Mouse (Mus musculus) hindbrain, embryonic 11.5 days (tissue): ENCODE measurements at regions not wholly inside any gene's neighbourhood (a gene's known extent, or its start where the extent isn't known, plus 50 kb on each side); places are given as distances from the start of the nearest gene placed in this dataset.
A peak's percentile ranks its signal among the peaks of the same experiment; 100 is the strongest.
"Not testable (repeated sequence)": the region's sequence is repeated elsewhere in the genome, so short reads cannot be mapped to it uniquely, and the experiment has no call there.

ENCODE experiments used
- ATAC-seq: fragments of 200-750 bp; cut with Nextera tagmentation; 2 replicates; pipeline ENCODE4 v1.8.0; 2017; ENCODE audit warnings: mild to moderate bottlenecking, moderate TSS enrichment, moderate library complexity; ENCODE audit not compliant: low FRiP score
- DNase-seq: peaks from one replicate; pipeline ENCODE4 v3.0.0-alpha.2; 2015; ENCODE audit warnings: low spot score
- H3K27ac ChIP-seq: fragments of 300-500 bp; sonication (generic); 2 replicates; pipeline ENCODE4 v1.5.1; 2014; ENCODE audit warnings: mild to moderate bottlenecking, low read depth, low read length
- H3K27me3 ChIP-seq: fragments of 300-500 bp; sonication (generic); 2 replicates; pipeline ENCODE4 v1.6.1; 2014; ENCODE audit warnings: mild to moderate bottlenecking, low read length, moderate library complexity, mixed read lengths; ENCODE audit not compliant: control insufficient read depth, insufficient read depth
- H3K36me3 ChIP-seq: fragments of 300-500 bp; sonication (generic); 2 replicates; pipeline ENCODE4 v1.6.1; 2014; ENCODE audit warnings: mild to moderate bottlenecking, low read length, moderate library complexity, mixed read lengths; ENCODE audit not compliant: control insufficient read depth, insufficient read depth
- H3K4me1 ChIP-seq: fragments of 300-500 bp; sonication (generic); replicated peaks from 2 replicates; pipeline ENCODE4 v1.6.1; 2014; ENCODE audit warnings: low read length, mixed read lengths; ENCODE audit not compliant: control insufficient read depth, insufficient read depth
- H3K4me2 ChIP-seq: fragments of 300-500 bp; sonication (generic); replicated peaks from 2 replicates; pipeline ENCODE4 v1.6.1; 2014; ENCODE audit warnings: mild to moderate bottlenecking, low read depth, low read length
- H3K4me3 ChIP-seq: fragments of 300-500 bp; sonication (generic); 2 replicates; pipeline ENCODE4 v1.5.1; 2014; ENCODE audit warnings: low read depth, low read length
- H3K9ac ChIP-seq: fragments of 300-500 bp; sonication (generic); 2 replicates; pipeline ENCODE4 v1.6.1; 2014; ENCODE audit warnings: low read depth, low read length
- H3K9me3 ChIP-seq: fragments of 300-500 bp; sonication (generic); 2 replicates; pipeline ENCODE4 v1.6.1; 2016; ENCODE audit warnings: low read length; ENCODE audit not compliant: control insufficient read depth
- WGBS: fragments of 180-500 bp; shearing (Covaris S2); extraction: QIAGEN DNeasy Blood & Tissue Kit; methylation state at CpG from one replicate; pipeline ENCODE4 v1.1.7; 2014; 5-methylcytosine and 5-hydroxymethylcytosine counted together

GRCm38 (mm10) chr6:75089971-75090370 is 1407.6 kb downstream of the Gm9008 start:
- no peaks in the 10 kb centered on the region for H3K36me3 ChIP-seq
- no peaks in the 10 kb centered on the region for H3K4me1 ChIP-seq
- H3K9me3 ChIP-seq, result no peaks in the 10 kb centered on the region
- no peak overlapping the region for H3K27ac ChIP-seq
- ATAC-seq (no peak), DNase-seq (no peak)
- H3K4me3 ChIP-seq, result no peak overlapping the region
- WGBS, result 72% methylated on average over 2 of the region's 2 CpGs
- H3K27me3 ChIP-seq, result no peaks in the 10 kb centered on the region
- no peak overlapping the region for H3K9ac ChIP-seq
- no peak overlapping the region for H3K4me2 ChIP-seq

- no peak overlapping the region for H3K27ac ChIP-seq
- H3K9me3 ChIP-seq, result no peaks in the 10 kb centered on the region
- H3K4me2 ChIP-seq, result no peak overlapping the region
- no peaks in the 10 kb centered on the region for H3K27me3 ChIP-seq
- WGBS, result 85% methylated on average over 3 of the region's 3 CpGs
- H3K4me1 ChIP-seq, result no peaks in the 10 kb centered on the region
- H3K4me3 ChIP-seq, result no peak overlapping the region
- no peak for DNase-seq
- no peak for ATAC-seq
- H3K36me3 ChIP-seq, result no peaks in the 10 kb centered on the region
- H3K9ac ChIP-seq, result no peak overlapping the region
Measured at GRCm38 (mm10) chr6:75067758-75068157, 1429.8 kb downstream of the Gm9008 start.

GRCm38 (mm10) chr6:75042336-75043010 is 1455.1 kb downstream of the Gm9008 start:
- Histone ChIP-seq H3K4me1 (no peaks in the 10 kb centered on the region), H3K9ac (no peak overlapping the region), H3K4me2 (no peak overlapping the region), H3K9me3 (no peaks in the 10 kb centered on the region), H3K27ac (no peak overlapping the region), H3K36me3 (no peaks in the 10 kb centered on the region), H3K4me3 (no peak overlapping the region), H3K27me3 (no peaks in the 10 kb centered on the region)
- 0 out of 2 replicates have a peak, but pooled peaks have one; percentile 56 for ATAC-seq
- DNase-seq, result no peak

GRCm38 (mm10) chr6:75039451-75039850 is 1458.1 kb downstream of the Gm9008 start:
- ATAC-seq, result peak; percentile 61; the same call in 1 of the 2 replicates
- Histone ChIP-seq H3K4me1 (no peaks in the 10 kb centered on the region), H3K4me3 (no peak overlapping the region), H3K4me2 (no peak overlapping the region), H3K9me3 (no peaks in the 10 kb centered on the region), H3K27ac (no peak overlapping the region), H3K9ac (no peak overlapping the region), H3K27me3 (no peaks in the 10 kb centered on the region), H3K36me3 (no peaks in the 10 kb centered on the region)
- WGBS, result 90% methylated on average over 2 of the region's 2 CpGs
- DNase-seq, result no peak

GRCm38 (mm10) chr6:75037179-75037578 is 1460.4 kb downstream of the Gm9008 start:
- not testable (repeated sequence) for ATAC-seq
- WGBS, result 65% methylated on average over 1 of the region's 1 CpGs

More at GRCm38 (mm10) chr6:75037179-75037578, 1460.4 kb downstream of the Gm9008 start:
- H3K36me3 ChIP-seq, H3K9ac ChIP-seq, H3K27ac ChIP-seq, H3K4me3 ChIP-seq, H3K27me3 ChIP-seq, H3K4me2 ChIP-seq, DNase-seq, H3K9me3 ChIP-seq, H3K4me1 ChIP-seq: not testable (repeated sequence)
